Mouse (Mus musculus) brain, adult 2 months (tissue): ENCODE results near the gene Cdh16.
A peak's percentile ranks its signal among the peaks of the same experiment; 100 is the strongest.

ENCODE experiments used
- DNase-seq: peaks from one replicate; pipeline ENCODE4 v3.0.0; 2011; ENCODE audit warnings: low read depth, low spot score

The Cdh16 gene

DNA sequence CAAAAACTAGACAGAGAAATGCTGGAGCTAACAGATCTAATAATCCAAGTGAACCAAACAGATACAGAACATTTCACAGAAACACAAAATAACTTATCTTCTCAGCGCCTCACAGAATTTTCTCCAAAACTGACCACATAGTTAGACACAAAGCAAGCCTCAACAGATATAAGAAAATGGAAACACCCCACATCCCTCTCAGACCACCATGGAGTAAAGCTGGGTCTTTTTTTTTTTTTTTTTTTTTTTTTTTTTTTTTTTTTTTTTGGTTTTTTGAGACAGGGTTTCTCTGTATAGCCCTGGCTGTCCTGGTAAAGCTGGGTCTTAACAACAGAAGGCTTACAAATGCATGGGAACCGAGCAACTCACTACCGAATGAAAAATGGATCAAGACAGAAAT lies 47.4 kb downstream of the Cdh16 start:
- DNase-seq, result no peak

DNA sequence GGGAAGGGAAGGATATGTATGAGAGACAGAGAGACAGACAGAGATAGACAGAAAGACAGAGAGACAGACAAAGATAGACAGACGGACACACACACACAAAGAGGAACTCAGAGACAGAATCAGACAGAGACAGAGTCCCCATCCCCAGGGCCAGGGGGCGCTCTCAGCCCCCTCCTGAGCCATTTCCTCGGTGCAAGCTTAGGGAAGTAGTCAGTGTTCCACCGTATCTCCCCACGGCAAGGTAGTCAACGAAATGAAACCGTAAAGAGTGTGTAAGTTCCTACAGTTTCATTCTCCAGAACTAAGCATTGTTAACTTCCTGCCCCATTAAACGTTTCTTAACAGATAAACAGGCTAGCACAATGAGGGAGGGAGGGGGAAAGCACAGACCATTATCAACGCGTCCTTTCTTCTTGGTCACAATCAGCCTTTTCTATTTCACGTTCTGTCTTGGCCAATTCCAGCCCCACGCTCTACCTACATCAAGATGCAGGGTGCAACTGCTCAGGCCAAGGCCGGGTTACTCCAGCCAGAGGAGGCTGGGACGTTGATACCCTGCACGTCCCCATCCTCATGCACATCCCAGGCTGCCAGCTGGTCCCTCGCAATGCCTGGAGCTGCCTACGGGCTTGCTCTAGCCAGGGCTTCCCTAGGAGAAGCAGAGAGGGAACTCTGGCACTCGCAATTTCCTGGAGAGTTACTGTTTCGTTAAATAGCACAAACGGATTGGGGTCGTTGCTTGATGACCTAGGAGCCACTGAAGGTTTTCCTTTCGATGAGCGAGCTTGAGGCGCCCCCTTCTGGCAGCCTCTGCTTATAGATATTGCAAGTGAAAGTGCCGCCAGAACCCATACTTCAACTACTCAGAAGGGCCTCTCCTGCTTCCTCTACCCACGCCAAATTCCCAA lies 53.5 kb downstream of the Cdh16 start:
- DNase-seq, result peak; percentile 91

DNA sequence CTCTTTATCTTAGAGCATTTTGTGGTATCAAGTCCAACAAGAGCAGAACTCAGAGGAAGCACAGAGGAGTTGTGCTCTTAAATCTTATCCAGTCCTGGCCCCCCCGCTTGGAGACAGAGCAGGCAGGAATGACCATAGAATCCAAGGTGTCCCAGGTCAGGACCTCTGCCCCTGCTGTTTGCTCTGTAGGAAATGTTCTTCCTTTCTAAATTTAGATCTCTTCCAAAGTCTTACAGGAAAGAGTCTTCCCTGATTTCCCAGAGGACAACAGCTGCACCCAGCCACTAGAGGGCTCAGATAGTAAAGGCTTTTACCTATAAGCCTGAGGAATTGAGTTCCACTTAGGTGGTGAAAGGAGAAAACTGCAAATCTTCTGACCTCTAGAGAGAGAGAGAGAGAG lies 54.6 kb downstream of the Cdh16 start:
- DNase-seq, result peak; percentile 59

DNA sequence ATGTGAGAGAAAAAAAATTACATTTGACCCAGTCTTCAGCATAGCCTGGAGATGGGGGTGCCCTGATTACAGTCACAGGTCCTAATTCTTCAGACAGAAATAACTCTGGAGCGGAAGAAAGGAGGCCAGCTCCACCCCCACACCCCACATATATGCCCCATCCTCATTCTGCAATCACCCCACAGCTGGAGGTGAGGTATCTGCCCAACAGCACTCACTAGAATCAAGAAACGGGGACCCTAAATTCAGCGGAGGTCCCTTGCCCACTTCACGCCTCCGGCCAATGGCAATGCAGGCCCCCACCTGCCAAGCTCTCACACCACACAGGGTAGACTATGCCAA lies 58.8 kb downstream of the Cdh16 start:
- no peak for DNase-seq

DNA sequence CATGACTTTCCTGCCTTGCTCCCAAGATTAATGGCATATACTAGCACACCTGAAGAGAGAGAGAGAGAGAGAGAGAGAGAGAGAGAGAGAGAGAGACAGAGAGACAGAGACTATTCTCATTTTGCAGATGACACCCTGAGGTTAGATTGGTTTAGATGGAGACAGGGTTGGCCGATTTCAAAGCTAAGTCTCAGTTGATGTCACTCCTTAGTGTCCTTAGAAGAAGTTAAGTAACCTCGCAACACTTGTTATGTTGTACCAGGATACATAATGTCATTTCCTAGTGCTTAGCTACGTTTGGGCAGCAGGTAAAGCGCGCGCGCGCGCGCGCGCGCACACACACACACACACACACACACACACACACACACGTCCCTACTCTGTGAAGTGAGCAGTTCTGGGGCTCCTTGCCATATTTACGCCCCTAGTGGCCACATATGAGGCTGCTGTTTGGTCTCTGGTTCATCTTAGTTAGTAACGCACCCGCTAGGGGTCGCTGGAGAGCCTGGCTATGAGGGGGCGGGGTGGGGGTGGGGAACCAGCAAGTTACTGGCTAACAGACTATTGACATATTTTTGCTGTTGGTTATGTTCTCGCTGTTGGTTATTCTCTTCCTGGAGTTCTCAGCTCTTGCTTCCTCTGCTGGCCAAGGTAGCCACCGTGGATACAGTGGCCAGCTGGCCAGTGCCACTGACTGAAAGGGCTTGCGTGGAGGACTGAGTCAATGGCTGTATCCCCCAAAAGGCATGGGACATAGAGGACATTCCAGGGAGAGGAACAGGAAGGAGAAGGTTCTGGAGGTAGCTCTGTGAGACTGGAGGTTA lies 59.4 kb downstream of the Cdh16 start:
- peak; percentile 98 for DNase-seq

DNA sequence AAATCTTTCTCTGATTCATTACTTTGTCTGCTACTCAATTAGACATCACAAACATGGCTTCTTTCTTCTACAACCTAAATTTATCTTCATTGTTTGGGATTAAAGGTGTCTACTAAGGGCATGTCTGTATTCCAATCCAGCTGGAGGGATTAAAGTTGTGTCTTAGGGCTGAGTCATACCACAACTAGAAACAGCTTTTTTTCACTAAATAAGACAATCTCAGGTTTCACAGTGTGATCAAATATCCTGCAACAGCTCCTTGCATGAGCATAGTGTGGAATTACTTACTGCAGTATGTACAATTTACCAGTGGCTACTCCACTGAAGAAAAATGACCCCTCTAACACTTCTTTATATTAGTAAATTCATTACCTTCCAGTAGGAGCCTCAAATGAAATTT lies 63.5 kb downstream of the Cdh16 start:
- DNase-seq, result no peak

DNA sequence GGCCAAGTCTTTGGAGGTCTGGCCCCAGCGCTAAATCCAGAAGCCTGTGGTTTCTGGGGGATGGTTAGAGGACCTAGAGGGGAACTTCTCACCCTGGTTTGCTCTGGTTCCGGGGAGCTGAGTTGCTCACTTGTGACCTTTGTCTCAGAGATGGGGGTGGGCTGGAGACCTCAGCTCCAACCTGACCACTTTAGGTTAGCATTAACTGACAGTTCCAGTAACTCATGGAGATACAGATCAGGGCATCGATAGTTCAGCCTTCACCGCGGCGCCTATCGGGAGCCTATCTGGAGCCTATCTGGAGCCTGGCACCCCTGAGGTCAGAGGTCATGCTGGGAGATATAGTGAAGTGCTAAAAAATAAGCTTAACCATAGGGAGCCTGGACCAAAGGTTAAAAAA lies 67.0 kb downstream of the Cdh16 start:
- no peak for DNase-seq

DNA sequence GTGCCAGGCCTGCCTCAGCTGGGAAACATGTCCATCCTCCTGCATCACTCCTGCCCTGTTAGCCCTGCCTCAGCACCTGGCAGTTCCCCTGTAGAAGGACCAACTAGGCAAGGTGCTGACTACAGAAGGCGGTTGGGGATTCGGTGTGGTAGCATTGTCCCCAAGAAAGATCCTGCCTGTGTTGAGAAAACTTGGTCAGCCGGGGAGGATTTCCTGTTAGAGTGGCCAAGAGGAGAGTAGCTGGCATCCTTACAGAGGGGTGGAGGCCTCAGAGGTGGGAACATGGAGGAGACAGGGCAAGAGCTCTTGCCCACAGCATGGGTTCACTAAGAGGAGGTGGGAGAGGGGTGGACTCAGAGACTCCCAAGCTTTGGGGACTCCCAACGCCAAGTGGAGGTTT lies 69.0 kb downstream of the Cdh16 start:
- no peak for DNase-seq
